Mouse (Mus musculus): ENCODE measurements around the gene Ppil1.

The Ppil1 gene

GRCm38 (mm10) chr17:29263840-29264633, at the start of gene Ppil1:
TSS of gene Ppil1 (minus strand) at chr17:29264186.
- peak; percentile 91 for DNase-seq (ENCODE audit: low spot score)

GRCm38 (mm10) chr17:29313300-29313699, 49.3 kb upstream of the Ppil1 start:
- no peak for DNase-seq (ENCODE audit: low spot score)

GRCm38 (mm10) chr17:29312082-29312481, 48.1 kb upstream of the Ppil1 start:
- no peak for DNase-seq (ENCODE audit: low spot score)

GRCm38 (mm10) chr17:29311602-29312001, 47.6 kb upstream of the Ppil1 start:
- no peak for DNase-seq (ENCODE audit: low spot score)

GRCm38 (mm10) chr17:29310056-29310623, 46.2 kb upstream of the Ppil1 start:
- no peak for DNase-seq (ENCODE audit: low spot score)

- DNase-seq (ENCODE audit: low spot score) = no peak
These were observed 41.9 kb upstream of the Ppil1 start for GRCm38 (mm10) chr17:29305871-29306270.

- DNase-seq (ENCODE audit: low spot score) = peak; percentile 54
These were observed 41.2 kb upstream of the Ppil1 start for GRCm38 (mm10) chr17:29305058-29305806.

GRCm38 (mm10) chr17:29304376-29305057, 40.5 kb upstream of the Ppil1 start:
- no peak for DNase-seq (ENCODE audit: low spot score)

GRCm38 (mm10) chr17:29303856-29304255, 39.9 kb upstream of the Ppil1 start:
- DNase-seq (ENCODE audit: low spot score) = no peak

- DNase-seq (ENCODE audit: low spot score) = peak; percentile 55
These were observed 39.1 kb upstream of the Ppil1 start for GRCm38 (mm10) chr17:29303087-29303486.

GRCm38 (mm10) chr17:29302149-29302548, 38.2 kb upstream of the Ppil1 start:
- no peak for DNase-seq (ENCODE audit: low spot score)

GRCm38 (mm10) chr17:29301421-29301820, 37.4 kb upstream of the Ppil1 start:
- DNase-seq (ENCODE audit: low spot score) = no peak

GRCm38 (mm10) chr17:29300926-29301325, 36.9 kb upstream of the Ppil1 start:
- DNase-seq (ENCODE audit: low spot score) = no peak

- DNase-seq (ENCODE audit: low spot score) = no peak
These were observed 35.3 kb upstream of the Ppil1 start for GRCm38 (mm10) chr17:29299282-29299681.

- no peak for DNase-seq (ENCODE audit: low spot score)
These were observed 33.8 kb upstream of the Ppil1 start for GRCm38 (mm10) chr17:29297813-29298212.

GRCm38 (mm10) chr17:29297321-29297720, 33.3 kb upstream of the Ppil1 start:
- no peak for DNase-seq (ENCODE audit: low spot score)

- no peak for DNase-seq (ENCODE audit: low spot score)
These were observed 31.8 kb upstream of the Ppil1 start for GRCm38 (mm10) chr17:29295835-29296234.

- no peak for DNase-seq (ENCODE audit: low spot score)
These were observed 30.0 kb upstream of the Ppil1 start for GRCm38 (mm10) chr17:29293807-29294605.

GRCm38 (mm10) chr17:29292996-29293395, 29.0 kb upstream of the Ppil1 start:
- no peak for DNase-seq (ENCODE audit: low spot score)

- DNase-seq (ENCODE audit: low spot score) = no peak
These were observed 27.8 kb upstream of the Ppil1 start for GRCm38 (mm10) chr17:29291793-29292192.

- DNase-seq (ENCODE audit: low spot score) = no peak
These were observed 18.4 kb upstream of the Ppil1 start for GRCm38 (mm10) chr17:29282216-29282952.
